Mouse (Mus musculus) C2C12 (cell line): ENCODE data around the gene Agtr1a.

Experiments used
- CEBPB ChIP-seq: IDR thresholded peaks from one replicate; pipeline ENCODE4 v1.6.1; 2011; ENCODE audit warnings: low read depth, mild to moderate bottlenecking, control low read depth, moderate library complexity
- CTCF ChIP-seq: IDR thresholded peaks from one replicate; pipeline ENCODE4 v1.5.1; 2011; ENCODE audit not compliant: control insufficient read depth, insufficient read depth, insufficient read length
- MAX ChIP-seq: IDR thresholded peaks from one replicate; pipeline ENCODE4 v1.6.1; 2011; ENCODE audit warnings: mild to moderate bottlenecking, control low read depth

- TF ChIP-seq CTCF (no peak), MAX (no peak), CEBPB (no peak)
Observed at GRCm38 (mm10) chr13:30331851-30332250, 4.4 kb upstream of the Agtr1a start.
